Mouse (Mus musculus): Measurements from ENCODE around the gene Zc3h8. TPM values are rescaled to one million over a fixed set of nuclear protein-coding genes. Genes with fewer than 3 reads are reported as not detected.

The Zc3h8 gene
- 1 to 10 TPM; 3.9 to 7.5 (median 6.1) TPM for total RNA-seq (2022)

GRCm38 (mm10) chr2:128943538-128944528, at the start of gene Zc3h8:
Gene Zc3h8 (minus strand): TSS chr2:128944077.
- DNase-seq (ENCODE audit: low spot score in 2 of 2): peak; percentile 87 to 93

GRCm38 (mm10) chr2:128984746-128985145, 40.9 kb upstream of the Zc3h8 start:
- DNase-seq (ENCODE audit: low spot score in 2 of 2): no peak

DNA sequence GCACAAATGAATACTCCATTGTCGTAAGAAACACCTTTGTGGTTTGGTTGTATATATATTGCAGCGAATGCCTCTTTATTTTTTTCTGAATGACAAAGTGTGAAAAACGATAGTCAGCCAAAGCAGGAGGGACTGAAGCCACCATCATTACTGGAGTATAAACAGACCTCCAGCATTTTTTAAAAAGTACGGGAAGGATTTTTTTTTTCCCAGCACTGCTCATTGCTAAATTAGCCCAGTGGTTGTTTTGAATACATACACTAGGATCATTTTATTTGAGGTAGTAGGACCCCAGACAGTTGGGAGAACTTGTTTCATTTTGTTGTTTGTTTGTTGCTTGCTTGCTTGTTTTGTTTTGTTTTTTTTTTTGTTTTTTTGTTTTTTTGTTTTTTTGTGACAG, 31.7 kb upstream of the Zc3h8 start:
- no peak for DNase-seq (ENCODE audit: low spot score in 2 of 2)

DNA sequence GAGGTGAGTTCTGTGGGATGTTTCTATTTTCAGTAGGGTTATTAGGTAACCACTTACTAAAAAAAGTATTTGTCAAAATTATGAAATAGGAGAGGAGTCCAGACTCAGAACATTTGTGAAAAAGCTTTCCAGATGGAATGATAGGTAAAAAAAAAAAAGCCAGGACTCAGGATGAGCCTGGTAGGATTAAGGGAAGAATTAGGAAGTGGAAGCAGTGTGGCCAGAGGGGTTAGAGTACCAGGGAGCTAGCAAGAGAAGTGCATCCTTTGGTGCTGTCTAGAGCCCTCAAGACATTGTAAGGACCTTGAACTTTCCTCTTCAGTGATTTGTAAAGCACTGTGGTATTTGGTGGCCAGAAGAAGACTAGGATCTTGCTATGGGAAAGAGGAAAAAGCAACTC, 28.4 kb upstream of the Zc3h8 start:
- DNase-seq (ENCODE audit: low spot score in 2 of 2): no peak

- no peak for DNase-seq (ENCODE audit: low spot score in 2 of 2)
Measured at GRCm38 (mm10) chr2:128968475-128969083, 24.7 kb upstream of the Zc3h8 start.

DNA sequence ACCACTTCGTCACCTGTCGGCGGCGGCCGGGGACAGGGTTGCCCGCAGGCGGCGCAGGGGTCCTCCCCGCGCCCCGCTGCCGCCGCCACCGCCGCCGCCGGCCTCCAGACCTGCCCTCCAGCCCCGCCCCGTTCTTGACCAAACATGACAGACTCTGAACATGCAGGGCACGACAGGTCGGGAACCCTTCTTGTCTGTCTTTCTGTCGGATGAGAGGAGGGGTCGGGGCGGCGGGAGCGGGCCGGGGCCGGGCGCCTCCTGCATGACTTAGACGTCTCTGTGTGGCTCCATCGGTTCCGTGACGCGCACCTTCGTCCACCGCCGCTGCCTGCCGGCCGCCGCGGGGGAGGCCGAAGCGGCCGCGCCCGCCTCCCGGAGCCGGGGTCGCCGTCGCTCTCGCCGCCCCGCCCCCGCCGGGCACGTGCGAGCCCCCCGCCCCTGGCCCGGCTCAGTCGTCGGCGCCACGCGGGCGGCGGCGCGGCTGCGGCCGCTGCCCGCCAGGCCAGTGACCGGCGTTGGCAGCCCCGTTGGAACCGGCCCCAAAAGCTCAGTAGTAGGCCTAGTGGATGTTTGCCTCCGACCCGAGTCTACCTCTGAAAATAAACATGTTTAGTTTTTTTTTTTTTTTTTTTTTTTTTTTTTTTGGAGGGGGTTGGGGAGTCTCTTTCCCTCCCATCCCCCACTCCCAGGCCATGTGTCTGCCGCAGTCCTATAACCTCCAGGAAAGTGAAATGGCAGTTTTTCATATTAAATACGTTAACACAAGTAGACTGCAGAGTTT, 24.0 kb upstream of the Zc3h8 start, which contains the start of gene Gm10762:
TSS of gene Gm10762 (minus strand) at position 65 of the 781 bp plus-strand sequence.
- peak; percentile 53 to 72 for DNase-seq (ENCODE audit: low spot score in 2 of 2)

DNA sequence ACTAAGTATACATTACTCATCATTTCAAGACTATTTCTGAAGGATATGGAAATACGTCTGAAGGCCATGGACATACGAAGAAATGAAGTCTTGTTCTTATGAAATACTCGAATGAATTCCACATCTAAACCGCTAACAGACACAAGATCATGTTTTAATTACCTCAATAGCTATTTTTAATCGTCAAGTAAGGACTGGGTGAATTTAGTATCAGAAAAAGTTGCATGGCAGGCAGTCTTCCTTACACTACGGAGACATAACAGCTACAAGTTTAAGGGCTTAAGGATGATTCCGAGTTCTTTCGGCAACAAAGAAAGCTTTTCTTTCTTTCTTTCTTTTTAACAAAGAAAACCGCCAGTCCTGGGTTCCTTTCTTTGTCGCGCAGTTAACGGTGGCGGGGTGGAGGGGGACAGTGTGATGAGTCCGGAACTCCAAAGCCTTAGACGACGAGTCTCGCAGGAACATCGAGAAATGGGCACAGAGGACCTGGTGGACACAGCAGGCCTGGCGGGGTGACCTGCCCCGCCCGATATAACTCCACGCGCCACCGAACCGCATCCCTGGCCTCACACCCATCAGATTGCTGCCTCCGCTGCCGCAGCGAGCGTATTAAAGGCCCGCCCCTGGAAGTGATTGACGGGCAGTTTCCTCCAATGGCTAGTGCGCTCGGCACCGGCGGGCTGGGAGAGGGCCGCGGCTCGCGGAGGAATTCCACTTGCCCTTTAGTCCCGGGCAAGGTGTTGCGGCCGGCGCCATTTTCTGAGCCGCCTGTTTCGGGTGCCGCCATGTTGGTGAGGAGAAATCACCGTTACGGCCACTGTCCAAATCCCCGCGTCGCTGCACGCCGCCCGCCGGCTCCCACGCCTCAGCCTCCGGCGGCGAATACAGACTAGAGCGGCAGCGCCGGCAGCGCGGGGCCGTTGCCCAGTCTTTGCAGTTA, 23.0 kb upstream of the Zc3h8 start, which contains the start of gene Zc3h6:
TSS of gene Zc3h6 (plus strand) at position 762 of the 940 bp plus-strand sequence.
- peak; percentile 96 to 100 for DNase-seq (ENCODE audit: low spot score in 2 of 2)

- no peak for DNase-seq (ENCODE audit: low spot score in 2 of 2)
Measured at GRCm38 (mm10) chr2:128966236-128966635, 22.4 kb upstream of the Zc3h8 start.

DNA sequence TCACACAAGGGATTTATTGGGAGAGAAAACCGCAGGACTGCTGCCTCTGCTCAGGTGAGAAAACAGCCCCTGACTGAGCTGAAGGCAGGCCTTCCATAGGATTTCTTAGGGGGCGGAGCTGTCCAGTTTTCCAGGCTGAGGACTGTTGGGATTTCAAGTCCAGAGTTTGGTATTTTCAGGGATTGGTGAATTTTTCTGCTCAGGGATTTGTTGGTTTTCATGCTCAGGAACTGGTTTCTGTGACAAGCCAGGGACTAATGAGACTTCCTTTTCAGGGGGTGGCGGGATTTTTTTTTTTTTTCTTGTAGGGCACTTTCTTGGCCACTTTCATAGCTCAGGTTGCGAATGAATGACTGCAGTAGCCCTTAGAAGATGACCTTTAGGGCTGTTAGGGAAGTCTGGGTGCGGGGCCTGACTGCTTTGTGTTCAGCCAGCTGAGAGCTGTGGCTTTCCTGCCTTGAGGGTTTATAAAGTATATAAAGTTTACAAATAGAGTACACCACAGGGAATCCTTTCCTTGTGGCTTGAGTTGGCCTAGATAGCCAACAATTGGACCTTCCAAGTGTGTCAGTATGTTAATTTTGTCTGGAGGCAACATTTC, 21.7 kb upstream of the Zc3h8 start:
- no peak for DNase-seq (ENCODE audit: low spot score in 2 of 2)

DNA sequence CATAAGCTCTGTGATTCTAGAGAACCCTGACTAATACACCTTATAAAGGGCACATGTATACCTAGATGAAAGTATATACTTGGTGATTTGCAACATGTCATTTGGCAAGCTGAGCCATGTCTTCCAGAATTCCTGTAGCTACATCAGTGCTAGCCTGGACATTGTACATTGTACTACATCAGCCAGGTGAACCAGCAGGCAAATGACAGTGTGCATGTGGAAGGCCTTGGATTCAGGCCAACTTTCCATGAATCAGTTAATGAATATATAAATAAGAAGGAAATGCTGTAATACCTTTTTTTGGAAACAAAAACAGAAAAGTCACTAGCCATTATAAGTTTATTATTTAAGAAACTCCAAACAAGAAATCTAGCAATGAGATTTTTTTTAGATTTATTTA, 10.3 kb upstream of the Zc3h8 start:
- no peak for DNase-seq (ENCODE audit: low spot score in 2 of 2)

DNA sequence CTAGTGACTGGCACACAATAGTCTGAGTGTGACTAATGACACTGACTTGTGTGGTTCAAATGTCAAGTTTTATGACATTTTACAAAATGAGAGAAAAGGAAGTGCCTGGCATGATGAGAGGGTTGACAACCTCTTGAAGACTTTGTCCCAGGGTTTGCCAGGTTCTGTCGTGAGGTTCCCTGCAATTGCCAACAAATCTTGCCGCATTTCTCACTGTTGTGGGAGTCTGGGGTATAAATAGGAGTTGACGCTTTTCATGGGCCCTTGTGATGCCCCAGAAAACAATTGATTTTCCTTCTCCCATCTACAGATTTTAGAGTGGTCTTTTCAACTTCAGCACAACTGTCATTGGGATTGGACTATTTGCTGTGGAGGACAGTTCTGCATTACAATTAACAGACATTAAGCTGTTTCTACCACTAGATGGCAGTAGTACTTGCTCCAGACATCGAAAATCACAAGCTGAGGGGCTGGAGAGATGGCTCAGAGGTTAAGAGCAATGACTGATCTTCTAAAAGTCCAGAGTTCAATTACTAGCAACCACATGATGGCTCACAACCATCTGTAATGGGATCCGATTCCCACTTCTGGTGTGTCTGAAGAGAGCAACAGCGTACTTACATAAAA, 4.2 kb upstream of the Zc3h8 start:
- no peak for DNase-seq (ENCODE audit: low spot score in 2 of 2)

- no peak for DNase-seq (ENCODE audit: low spot score in 2 of 2)
Measured at GRCm38 (mm10) chr2:128936256-128936655, 7.6 kb downstream of the Zc3h8 start.

GRCm38 (mm10) chr2:128930704-128931103, 13.2 kb downstream of the Zc3h8 start:
- no peak for DNase-seq (ENCODE audit: low spot score in 2 of 2)

GRCm38 (mm10) chr2:128928446-128928845, 15.4 kb downstream of the Zc3h8 start:
- no peak for DNase-seq (ENCODE audit: low spot score in 2 of 2)

DNA sequence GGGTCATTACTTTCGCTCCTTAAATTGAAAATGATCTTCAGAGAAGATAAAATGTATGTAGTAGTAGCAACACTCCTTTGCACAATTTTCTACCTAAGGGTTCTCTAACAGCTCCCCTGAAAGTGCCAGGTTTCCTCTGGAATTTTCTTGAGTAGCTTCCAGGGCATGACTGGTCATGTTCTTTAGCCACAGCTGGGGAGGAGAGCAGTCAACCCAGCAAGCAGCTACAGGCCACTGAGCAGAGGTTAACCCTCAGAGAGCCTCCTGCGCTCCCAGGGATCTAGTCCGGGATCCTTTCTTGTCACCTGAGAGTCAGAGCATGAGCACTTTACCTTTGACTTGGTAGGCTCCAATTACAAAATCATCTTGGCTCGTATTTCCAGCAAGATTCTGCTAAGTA, 19.1 kb downstream of the Zc3h8 start:
- DNase-seq (ENCODE audit: low spot score in 2 of 2): no peak

- DNase-seq (ENCODE audit: low spot score in 2 of 2): no peak
Measured at GRCm38 (mm10) chr2:128916528-128916927, 27.3 kb downstream of the Zc3h8 start.

DNA sequence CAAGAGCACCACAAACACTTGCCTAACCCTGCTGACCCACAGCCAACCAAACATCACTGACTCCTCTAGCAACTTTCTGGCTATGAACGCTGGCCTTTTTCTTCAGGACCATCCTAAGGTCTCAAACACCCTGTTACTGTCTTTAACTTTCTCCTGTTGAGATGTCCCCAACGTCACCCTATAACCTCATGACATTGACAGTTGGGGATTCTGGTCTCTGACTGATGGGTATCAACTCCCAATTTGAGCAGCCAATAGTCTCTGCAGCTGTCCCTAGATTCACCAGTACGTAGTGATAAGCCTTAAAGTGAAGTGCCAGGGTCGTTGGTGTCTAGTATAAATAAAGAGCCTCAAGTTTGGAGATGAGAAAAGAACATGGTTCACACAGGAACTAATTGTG, 28.9 kb downstream of the Zc3h8 start:
- no peak for DNase-seq (ENCODE audit: low spot score in 2 of 2)

DNA sequence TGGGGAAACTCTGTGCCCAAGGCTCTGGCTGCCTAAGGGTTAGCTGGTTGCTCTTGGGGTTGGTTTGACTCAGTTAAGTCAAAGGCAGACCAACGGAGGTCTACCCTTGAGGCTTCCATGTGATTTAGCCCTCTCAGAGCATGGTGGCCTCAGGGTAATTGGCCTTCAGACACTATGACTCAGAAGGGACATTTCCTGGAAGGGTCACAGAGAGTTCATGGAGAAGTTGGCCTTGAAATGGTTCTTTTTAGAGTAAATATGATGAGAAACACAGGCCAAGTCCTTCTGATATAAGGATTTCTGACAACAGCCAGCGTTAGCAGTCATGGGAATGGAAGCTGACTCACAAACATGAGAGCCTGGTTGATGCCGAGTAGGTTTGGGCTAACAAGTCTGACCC, 40.2 kb downstream of the Zc3h8 start:
- no peak for DNase-seq (ENCODE audit: low spot score in 2 of 2)

DNA sequence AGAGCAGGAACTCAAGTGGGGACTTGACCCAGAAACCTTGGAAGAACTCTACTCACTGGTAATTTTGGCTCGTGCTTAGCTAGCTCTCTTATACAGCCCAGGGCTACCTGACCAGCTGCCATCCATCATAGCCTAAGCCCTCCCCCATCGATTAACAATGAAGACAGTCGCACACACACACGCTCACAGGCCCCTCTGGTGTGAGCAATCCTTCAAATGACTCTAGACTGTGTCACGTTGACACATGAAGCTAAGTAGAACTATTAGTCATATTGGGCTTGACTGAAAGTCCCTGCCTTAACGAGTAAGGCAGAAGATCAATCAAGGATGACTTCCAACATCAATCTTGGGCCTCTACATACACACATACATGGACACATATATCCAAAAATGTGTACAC, 41.0 kb downstream of the Zc3h8 start:
- no peak for DNase-seq (ENCODE audit: low spot score in 2 of 2)
